Mouse (Mus musculus) embryonic facial prominence, embryonic 11.5 days (tissue): ENCODE results near the gene Txnrd1. TPM values are rescaled to one million over a fixed set of nuclear protein-coding genes. Genes with fewer than 3 reads are reported as not detected.

Experiments
- ATAC-seq: fragments of 200-750 bp; cut with Nextera tagmentation; replicated peaks from 2 replicates; pipeline ENCODE4 v1.8.0; 2017; ENCODE audit warnings: low read depth; ENCODE audit not compliant: insufficient number of reproducible peaks, low FRiP score, low TSS enrichment
- DNase-seq: peaks from one replicate; pipeline ENCODE4 v3.0.0-alpha.2; 2015; ENCODE audit warnings: low spot score
- H3K27ac ChIP-seq: fragments of 300-500 bp; sonication (generic); replicated peaks from 2 replicates; pipeline ENCODE4 v1.5.1; 2014; ENCODE audit warnings: mild to moderate bottlenecking, low read depth, low read length, control low read depth
- H3K27me3 ChIP-seq: fragments of 300-500 bp; sonication (generic); 2 replicates; pipeline ENCODE4 v1.6.1; 2014; ENCODE audit warnings: mild to moderate bottlenecking, low read length, moderate library complexity, mixed read lengths; ENCODE audit not compliant: control insufficient read depth, insufficient read depth
- H3K36me3 ChIP-seq: fragments of 300-500 bp; sonication (generic); replicated peaks from 2 replicates; pipeline ENCODE4 v1.6.1; 2014; ENCODE audit warnings: low read depth, mild to moderate bottlenecking, low read length, moderate library complexity, mixed read lengths; ENCODE audit not compliant: control insufficient read depth, insufficient read depth
- H3K4me1 ChIP-seq: fragments of 300-500 bp; sonication (generic); 2 replicates; pipeline ENCODE4 v1.6.1; 2014; ENCODE audit warnings: low read length, mixed read lengths; ENCODE audit not compliant: control insufficient read depth, insufficient read depth
- H3K4me2 ChIP-seq: fragments of 300-500 bp; sonication (generic); 2 replicates; pipeline ENCODE4 v1.6.1; 2014; ENCODE audit warnings: low read depth, mild to moderate bottlenecking, control low read depth, low read length, moderate library complexity
- H3K4me3 ChIP-seq: fragments of 300-500 bp; sonication (generic); 2 replicates; pipeline ENCODE4 v1.5.1; 2014; ENCODE audit warnings: low read depth, low read length, control low read depth
- H3K9ac ChIP-seq: fragments of 300-500 bp; sonication (generic); replicated peaks from 2 replicates; pipeline ENCODE4 v1.6.1; 2014; ENCODE audit warnings: mild to moderate bottlenecking, control low read depth, low read length
- H3K9me3 ChIP-seq: fragments of 300-500 bp; sonication (generic); replicated peaks from 2 replicates; pipeline ENCODE4 v1.6.1; 2016; ENCODE audit warnings: mild to moderate bottlenecking, low read length, inconsistent platforms, mixed read lengths; ENCODE audit not compliant: control insufficient read depth
- WGBS: fragments of 180-500 bp; shearing (Covaris S2); extraction: QIAGEN DNeasy Blood & Tissue Kit; methylation state at CpG from one replicate; pipeline ENCODE4 v1.1.7; 2014; 5-methylcytosine and 5-hydroxymethylcytosine counted together
- polyA plus RNA-seq: library from polyadenylated mRNA; unstranded; fragments of >200 nt; fragmentation: Nextera tagmentation; extraction: Ambion mirVana; gene quantifications from 2 replicates; pipeline ENCODE4 v1.2.1, GENCODE M21; 2014

Gene Txnrd1
- polyA plus RNA-seq, result 180 and 185 TPM in 2 replicates

DNA sequence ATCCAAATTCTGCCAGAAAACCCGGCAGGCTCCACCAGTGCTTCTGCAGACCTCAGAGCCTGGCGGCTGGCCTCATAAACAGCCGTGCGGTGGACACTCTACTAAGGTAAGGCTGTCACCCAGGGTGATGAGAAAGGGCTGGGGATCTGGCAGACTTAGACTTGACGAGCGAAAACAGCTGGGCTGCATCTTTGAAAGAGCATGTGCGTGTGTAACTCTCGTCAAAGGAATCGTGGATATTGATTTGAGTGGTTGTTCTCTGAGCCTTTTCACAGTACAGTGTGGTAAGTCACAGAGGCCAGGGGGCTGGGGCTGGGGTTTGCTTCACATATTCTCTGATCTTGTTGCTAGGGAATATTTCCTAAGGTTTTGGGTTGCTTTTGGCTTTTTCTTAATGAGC is at the start of gene Txnrd1:
Gene Txnrd1 (plus strand): TSS at position 26 of the 400 bp plus-strand sequence.
- WGBS, result 59% methylated on average over 9 of the region's 9 CpGs
- DNase-seq, result no peak

DNA sequence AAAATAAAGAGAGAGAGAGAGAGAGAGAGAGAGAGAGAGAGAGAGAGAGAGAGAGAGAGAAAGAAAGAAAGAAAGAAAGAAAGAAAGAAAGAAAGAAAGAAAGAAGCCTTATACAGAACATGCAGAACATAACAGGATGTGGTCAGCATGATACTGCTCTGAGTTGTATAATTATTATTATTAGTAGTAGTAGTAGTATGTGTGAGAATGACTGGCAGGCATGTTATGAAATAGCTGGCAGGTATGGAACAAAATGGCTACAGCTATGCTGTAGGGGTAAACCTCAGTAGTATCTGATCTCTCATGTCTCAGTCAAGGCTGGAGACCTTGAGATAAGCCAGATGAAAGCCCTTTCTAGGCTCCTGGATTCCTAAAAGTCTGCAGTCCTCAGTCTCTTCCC is 44.6 kb upstream of the Txnrd1 start:
- Histone ChIP-seq H3K4me1 (no peaks in the 10 kb centered on the region), H3K4me3 (no peak overlapping the region), H3K36me3 (no peaks in the 10 kb centered on the region), H3K27me3 (no peaks in the 10 kb centered on the region), H3K27ac (no peak overlapping the region), H3K4me2 (no peak overlapping the region), H3K9me3 (no peaks in the 10 kb centered on the region), H3K9ac (no peak overlapping the region)
- DNase-seq (no peak), ATAC-seq (no peak)

More for the DNA sequence above, at the start of gene Txnrd1:
- peak; percentile 56; the same call in 1 of the 2 replicates for ATAC-seq
- Histone ChIP-seq H3K4me1 (no peaks in the 10 kb centered on the region), H3K27me3 (no peaks in the 10 kb centered on the region), H3K9me3 (no peaks in the 10 kb centered on the region), H3K9ac (no peak within 1 kb of the TSS), H3K27ac (no peak within 1 kb of the TSS), H3K4me3 (no peak within 1 kb of the TSS), H3K36me3 (no peaks in the 10 kb centered on the region), H3K4me2 (no peak within 1 kb of the TSS)

DNA sequence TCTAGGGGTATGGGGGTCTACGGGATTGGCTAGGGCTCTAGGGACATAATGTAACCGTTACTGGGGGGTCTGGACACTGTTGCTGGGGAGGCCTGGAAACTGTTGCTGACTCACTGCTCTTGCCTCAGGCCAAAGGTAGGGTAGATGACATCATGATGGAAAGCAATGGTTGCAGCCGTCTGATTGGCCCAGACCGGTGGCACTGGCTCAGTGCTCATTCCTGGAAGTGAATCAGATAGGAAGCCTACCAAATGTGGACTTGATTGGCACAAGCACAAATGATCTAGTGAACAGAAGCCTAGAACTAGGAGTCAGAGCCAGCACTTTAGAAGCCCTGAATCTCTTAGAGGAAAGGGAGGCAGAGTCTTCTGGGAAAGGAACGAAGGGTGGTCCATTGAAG is 43.2 kb upstream of the Txnrd1 start:
- no peak overlapping the region for H3K4me3 ChIP-seq
- no peaks in the 10 kb centered on the region for H3K9me3 ChIP-seq
- no peaks in the 10 kb centered on the region; the same call in 1 of the 2 replicates for H3K4me1 ChIP-seq
- DNase-seq (no peak), ATAC-seq (no peak)
- no peak overlapping the region for H3K9ac ChIP-seq
- no peaks in the 10 kb centered on the region for H3K27me3 ChIP-seq
- H3K36me3 ChIP-seq, result no peaks in the 10 kb centered on the region
- no peak overlapping the region for H3K4me2 ChIP-seq
- WGBS, result 87% methylated on average over 5 of the region's 5 CpGs
- no peak overlapping the region for H3K27ac ChIP-seq

DNA sequence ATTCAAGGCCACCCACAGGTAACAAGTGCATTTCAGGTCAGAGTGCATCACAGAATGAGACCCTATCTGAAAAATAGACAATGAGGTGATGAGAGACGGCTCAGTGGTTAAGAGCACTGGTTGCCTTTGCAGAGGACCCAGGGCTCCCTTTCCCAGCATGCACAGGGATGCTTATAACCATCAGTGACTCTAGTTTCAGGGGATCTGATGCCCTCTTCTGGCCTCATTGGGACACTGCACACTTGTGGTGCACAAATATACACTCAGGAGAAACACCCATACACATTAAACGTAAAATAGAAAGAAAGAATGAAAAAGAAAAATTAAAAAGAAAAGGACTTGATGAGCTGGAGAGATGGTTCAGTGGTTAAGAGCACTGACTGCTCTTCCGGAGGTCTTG is 42.0 kb upstream of the Txnrd1 start:
- H3K4me3 ChIP-seq, result no peak overlapping the region
- no peak overlapping the region for H3K9ac ChIP-seq
- H3K27me3 ChIP-seq, result no peaks in the 10 kb centered on the region
- no peak for DNase-seq
- no peak for ATAC-seq
- H3K27ac ChIP-seq, result no peak overlapping the region
- H3K36me3 ChIP-seq, result no peaks in the 10 kb centered on the region
- no peaks in the 10 kb centered on the region for H3K9me3 ChIP-seq
- H3K4me1 ChIP-seq, result no peaks in the 10 kb centered on the region; the same call in 1 of the 2 replicates
- WGBS, result 88% methylated on average over 3 of the region's 3 CpGs
- no peak overlapping the region for H3K4me2 ChIP-seq

DNA sequence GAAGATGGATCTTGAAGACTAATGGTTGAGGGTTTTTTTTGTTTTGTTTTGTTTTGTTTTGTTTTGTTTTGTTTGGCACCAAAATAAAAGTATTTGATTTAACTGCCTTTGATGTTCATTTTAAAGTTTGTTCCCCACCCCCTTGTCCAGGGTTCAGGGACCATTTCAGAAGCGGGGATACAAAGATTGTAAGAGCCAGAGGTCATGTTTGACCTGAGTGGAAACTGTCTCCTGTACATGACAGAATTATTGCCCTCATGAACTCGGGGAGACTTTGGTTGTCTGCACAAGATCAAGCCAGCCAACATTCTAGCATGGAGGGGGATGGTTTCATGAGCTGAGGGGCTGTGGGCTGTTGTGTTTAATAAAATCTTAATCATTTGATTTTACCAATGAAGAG is 41.4 kb upstream of the Txnrd1 start:
- H3K4me3 ChIP-seq, result no peak overlapping the region
- 74% methylated on average over 2 of the region's 2 CpGs for WGBS
- no peak overlapping the region for H3K4me2 ChIP-seq
- DNase-seq, result no peak
- no peak overlapping the region for H3K9ac ChIP-seq
- no peak for ATAC-seq
- no peaks in the 10 kb centered on the region; the same call in 1 of the 2 replicates for H3K4me1 ChIP-seq
- H3K27ac ChIP-seq, result no peak overlapping the region
- H3K9me3 ChIP-seq, result no peaks in the 10 kb centered on the region
- H3K27me3 ChIP-seq, result no peaks in the 10 kb centered on the region
- H3K36me3 ChIP-seq, result no peaks in the 10 kb centered on the region

DNA sequence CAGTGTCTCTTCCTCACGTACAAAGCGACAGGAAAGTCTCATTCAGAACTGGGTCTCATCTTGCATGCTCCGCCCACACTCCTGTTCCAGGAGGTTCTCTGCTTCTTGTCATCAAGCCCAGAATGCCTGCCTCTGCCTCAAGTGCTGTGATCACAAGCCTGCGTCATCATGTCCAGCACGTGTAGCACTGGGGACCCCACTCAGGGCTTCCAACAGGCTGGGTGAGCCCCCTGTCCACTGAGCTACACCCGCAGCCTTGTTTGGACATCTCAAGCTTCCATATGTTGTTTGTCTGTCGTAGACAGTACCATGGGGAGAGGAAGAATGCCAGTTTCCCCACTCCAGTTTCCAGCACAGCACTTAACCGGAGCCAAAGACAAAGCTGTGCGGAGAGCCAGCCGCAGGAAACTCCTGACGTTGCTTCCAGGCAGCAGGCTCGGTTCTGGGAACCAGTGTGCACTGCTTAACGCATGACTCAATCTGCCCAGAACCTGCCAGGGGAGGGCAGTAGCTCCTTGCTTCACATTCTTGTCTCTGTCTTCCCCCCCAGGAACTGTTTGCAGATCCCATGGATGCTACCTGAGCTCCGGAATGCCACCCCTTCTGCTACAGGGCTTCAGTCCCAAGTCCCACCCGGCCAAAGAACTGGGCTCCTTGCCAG is 38.5 kb upstream of the Txnrd1 start:
- Histone ChIP-seq H3K4me1 (no peaks in the 10 kb centered on the region; the same call in 1 of the 2 replicates), H3K9me3 (no peaks in the 10 kb centered on the region), H3K4me2 (0 out of 2 replicates have a peak overlapping the region, but pooled peaks have one; percentile 3), H3K27me3 (no peaks in the 10 kb centered on the region), H3K36me3 (no peaks in the 10 kb centered on the region), H3K9ac (no peak overlapping the region), H3K27ac (no peak overlapping the region), H3K4me3 (no peak overlapping the region)
- DNase-seq, result peak; percentile 50
- 40% methylated on average over 15 of the region's 15 CpGs for WGBS
- peak; percentile 68 for ATAC-seq

DNA sequence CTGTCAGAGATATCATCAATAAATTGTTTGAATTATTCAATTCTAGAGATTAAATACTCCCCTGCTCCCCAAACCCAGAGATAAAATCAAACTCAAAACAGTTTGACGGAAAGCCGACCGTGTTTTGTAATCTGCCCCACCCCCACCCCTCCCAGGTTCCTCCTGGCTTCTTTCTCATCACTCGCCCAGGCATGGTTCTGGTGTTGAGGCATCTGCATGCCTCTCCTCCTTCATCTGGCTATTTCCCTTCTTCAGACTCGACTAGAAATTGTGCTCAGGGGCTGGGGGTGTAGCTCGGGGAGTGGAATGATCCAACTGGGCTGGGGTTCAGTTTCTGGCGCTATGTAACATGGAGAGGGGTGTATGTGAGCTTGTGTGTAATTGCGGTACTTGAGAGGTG is 38.0 kb upstream of the Txnrd1 start:
- no peak overlapping the region for H3K9ac ChIP-seq
- no peaks in the 10 kb centered on the region; the same call in 1 of the 2 replicates for H3K4me1 ChIP-seq
- 38% methylated on average over 8 of the region's 8 CpGs for WGBS
- H3K36me3 ChIP-seq, result no peaks in the 10 kb centered on the region
- no peak overlapping the region for H3K27ac ChIP-seq
- H3K9me3 ChIP-seq, result no peaks in the 10 kb centered on the region
- H3K4me3 ChIP-seq, result no peak overlapping the region
- no peaks in the 10 kb centered on the region for H3K27me3 ChIP-seq
- no peak overlapping the region for H3K4me2 ChIP-seq
- DNase-seq (peak; percentile 14), ATAC-seq (no peak)

DNA sequence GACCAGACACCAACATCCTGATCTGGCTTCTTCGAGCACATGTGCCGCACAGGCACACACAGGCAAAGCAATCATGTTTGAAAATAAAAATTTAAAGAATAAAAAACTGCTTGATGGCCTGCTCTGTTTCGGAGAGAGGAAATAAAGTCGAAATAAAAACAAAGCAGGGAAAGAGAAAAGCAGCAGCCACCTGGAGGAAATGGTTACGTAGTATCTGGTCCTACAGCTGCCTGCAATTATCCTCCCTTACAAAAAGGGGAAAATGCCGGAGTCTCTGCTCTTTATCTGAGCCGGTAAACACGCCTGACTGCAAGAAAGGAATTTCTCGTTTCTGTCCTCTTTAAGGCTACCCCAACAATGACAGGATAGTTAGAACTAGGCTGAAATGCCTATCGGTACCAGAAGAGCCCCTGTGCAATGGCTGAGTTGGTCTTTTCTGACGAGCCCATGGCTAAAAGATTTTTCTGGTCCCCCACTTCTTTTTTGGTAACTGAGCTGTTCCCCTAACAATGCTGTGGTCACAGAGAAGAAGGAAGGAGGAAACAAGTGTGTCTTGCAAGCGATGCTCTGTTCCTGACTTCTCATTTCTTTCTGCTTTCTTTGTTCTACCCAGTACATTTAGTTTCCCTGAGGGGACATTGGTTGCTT is 37.2 kb upstream of the Txnrd1 start:
- no peak overlapping the region for H3K4me3 ChIP-seq
- no peaks in the 10 kb centered on the region for H3K27me3 ChIP-seq
- no peak overlapping the region for H3K9ac ChIP-seq
- H3K4me2 ChIP-seq, result no peak overlapping the region
- DNase-seq, result peak; percentile 75
- no peaks in the 10 kb centered on the region for H3K36me3 ChIP-seq
- no peaks in the 10 kb centered on the region for H3K9me3 ChIP-seq
- no peak for ATAC-seq
- no peaks in the 10 kb centered on the region; the same call in 1 of the 2 replicates for H3K4me1 ChIP-seq
- 30% methylated on average over 12 of the region's 12 CpGs for WGBS
- 0 out of 2 replicates have a peak overlapping the region, but pooled peaks have one; percentile 28 for H3K27ac ChIP-seq
